Mouse (Mus musculus) cerebellum, postnatal 14 days (tissue): Measurements from ENCODE around the gene Kdm2b.

Source experiments
- DNase-seq, 2 experiments: peaks; one replicate each; pipeline ENCODE4 v3.0.0; 2021; ENCODE audit warnings: mixed read lengths in 2 of 2

Gene Kdm2b

GRCm38 (mm10) chr5:122888612-122889214 lies 100.9 kb downstream of the Kdm2b start:
- DNase-seq = peak; percentile 74 to 75

GRCm38 (mm10) chr5:122887926-122888611 lies 101.6 kb downstream of the Kdm2b start:
- DNase-seq = no peak

DNA sequence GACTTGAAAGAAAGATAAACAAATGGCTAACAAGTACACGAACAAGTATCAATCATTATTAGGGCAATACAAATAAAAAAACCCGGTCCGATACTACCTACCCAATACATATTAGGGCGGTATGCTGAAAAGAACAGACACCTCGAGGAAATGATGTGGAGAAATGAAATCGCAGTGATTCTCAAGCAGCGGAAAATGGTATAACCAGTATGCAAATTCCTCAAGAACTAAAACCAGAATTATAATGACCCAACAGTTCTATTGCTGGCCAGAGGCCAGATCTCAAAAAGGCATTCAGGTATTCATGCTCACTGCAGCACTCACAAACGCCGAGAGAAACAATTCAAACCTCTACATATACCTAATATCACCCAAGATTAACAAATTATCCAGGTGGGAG lies 102.6 kb downstream of the Kdm2b start:
- no peak for DNase-seq

- no peak for DNase-seq
These were observed 104.9 kb downstream of the Kdm2b start for GRCm38 (mm10) chr5:122884594-122885348.

DNA sequence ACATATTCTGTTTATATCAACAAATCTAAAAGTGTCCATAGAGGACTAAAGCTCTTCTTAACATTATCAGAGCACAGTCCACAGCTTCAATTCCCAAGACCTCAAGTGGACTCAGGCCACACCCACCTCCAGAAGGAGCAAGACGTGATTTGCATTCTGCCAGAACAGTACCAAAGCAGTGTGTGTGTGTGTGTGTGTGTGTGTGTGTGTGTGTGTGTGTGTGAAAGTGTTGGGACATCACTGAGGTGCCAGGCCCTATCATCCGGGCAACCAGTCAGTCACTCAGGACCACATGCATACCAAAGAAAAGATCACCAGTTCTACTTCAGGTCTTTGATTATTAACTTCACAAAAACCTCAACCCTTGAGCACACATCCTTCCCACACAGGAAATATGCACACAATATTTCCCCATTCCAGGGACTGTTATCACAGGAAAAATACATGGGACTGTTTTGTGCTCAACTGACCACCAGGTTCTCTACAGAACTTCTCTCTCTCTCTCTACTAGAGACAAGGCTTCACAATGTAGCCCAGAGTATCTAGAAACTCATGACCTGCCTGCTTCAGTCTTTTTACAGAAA lies 105.9 kb downstream of the Kdm2b start:
- DNase-seq = no peak

GRCm38 (mm10) chr5:122883237-122883636 lies 106.4 kb downstream of the Kdm2b start:
- DNase-seq = peak in 1 of 2 experiments; percentile 24

DNA sequence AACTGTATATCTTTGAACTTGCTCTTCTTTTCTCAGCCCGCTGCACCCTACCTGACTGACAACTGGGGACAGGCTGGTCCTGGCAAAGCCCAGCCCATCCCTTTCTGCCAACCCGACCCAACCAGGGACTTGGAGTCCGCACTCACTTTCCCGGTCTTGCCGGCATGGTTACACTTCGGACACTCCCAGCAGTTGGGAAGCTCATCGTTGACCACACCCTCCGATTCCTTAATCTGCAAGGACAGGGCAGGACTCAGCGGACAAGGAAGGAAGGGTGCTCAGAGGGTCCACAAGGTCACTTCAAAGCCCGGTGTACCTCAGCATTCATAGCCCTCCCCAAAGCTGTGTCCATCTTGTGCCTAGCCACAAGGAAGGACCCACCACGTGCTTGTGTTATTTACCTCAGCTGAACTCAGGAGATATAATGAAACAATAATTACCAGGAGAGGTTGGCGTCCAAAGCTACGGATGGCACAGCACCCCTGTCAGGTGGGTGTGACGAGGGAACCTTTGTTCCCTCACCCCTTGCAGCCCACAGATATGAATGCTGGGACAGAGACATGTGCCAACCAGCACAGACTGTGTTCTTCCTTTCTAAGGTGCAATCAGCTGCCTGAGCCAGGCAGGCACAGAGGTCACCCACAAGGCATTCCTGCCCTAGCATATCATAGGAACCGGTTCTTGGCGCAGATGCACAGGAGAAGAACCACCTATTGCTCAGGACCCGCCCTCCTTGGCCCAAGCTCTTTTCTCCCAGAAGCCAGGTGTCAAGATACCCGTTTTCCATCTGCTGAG lies 107.2 kb downstream of the Kdm2b start:
- peak; percentile 65 for DNase-seq

DNA sequence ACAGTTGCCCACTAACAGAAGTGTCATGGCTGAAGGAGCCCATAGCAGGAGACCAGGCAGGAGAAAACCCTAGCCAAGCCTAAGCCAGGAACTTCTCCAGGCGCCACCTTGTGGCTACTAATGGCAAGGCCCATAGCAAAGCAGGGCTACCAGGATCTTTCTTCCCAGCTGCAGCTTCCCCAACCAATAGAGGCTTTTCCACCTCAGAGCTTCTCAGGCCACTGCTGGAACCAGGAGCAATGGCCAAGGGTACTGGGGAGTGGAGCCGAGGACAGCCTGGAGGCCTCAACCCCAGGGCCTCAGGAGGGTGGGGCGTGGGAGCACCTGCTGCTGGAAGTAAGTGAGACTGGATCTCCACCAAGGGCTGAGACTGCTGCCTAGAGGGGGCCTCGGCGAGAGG lies 108.3 kb downstream of the Kdm2b start:
- DNase-seq = peak; percentile 82 to 87

DNA sequence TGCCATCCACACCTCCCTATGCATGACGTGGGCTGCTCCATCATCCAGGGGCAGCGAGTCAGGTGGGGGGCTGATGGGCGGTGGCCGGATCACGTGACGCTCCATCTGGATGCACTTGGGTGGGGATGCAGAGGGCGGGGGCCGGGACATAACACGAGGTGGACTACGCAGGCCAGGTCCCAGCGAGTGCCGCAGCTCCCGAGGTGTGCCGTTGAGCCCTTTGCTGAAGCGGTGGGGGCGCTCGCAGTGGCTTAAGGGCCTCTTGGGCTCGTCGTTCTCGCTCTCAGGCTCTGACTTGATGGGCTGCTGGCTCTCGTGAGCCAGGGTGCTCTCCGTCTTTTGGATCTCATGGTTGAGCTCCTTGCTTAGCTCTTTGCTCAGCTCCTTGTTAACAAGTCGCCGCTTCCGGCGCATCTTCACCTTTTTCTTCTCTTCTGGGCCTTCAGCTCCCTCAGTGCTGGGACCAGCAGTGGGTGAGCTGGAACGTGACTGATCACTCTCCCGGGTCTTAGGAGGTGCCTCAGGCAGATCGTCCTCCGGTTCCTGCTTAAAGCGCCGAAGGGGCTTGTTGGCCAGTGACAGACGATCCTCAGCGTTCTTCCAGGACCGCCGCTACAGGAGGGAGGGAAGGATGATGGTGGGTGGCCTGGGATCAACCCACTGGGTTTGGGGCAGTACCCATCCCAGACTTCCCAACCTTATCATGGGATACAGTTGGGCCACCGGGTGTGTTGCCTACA lies 109.2 kb downstream of the Kdm2b start:
- DNase-seq = no peak

DNA sequence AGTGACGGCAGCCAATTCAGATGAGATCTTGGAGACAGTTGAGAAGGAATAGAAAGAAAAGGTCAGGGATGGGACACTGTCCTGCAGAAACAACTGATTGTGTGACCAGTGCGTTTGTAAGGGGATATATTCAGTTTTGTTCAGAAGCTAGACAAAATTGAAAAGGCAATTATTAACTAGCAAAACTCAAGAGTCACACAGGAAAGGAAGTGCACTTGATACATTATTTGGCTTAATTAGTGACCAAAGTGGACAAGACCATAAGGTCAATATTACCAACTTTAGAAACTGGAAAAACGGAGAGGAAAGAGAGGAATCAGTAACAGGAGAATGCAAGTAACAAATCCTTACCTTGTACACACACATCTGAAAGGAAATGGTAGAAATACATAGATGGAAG lies 113.0 kb downstream of the Kdm2b start:
- no peak for DNase-seq

- DNase-seq = no peak
These were observed 115.3 kb downstream of the Kdm2b start for GRCm38 (mm10) chr5:122874359-122874758.

DNA sequence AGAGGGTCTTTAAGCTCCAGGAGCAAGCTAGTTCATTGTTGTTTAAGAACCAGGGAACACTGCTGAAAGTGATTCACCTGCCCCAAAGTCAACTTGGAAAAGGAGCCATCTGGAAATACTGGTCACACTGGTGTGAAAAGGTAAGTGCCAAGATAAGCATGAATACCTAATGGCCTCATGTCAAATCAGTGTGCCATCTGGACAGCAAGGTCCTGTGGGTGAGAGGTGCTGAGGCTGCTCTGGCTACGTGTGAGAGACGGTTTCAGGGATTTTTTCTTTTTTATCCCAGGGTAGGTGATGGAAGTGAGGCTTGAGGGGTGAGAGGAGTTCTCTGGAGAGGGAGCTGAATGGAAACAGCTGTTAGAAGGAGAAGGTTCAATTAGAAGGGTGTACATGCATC lies 116.0 kb downstream of the Kdm2b start:
- DNase-seq = peak; percentile 43 to 68

- no peak for DNase-seq
These were observed 117.0 kb downstream of the Kdm2b start for GRCm38 (mm10) chr5:122872626-122873025.

DNA sequence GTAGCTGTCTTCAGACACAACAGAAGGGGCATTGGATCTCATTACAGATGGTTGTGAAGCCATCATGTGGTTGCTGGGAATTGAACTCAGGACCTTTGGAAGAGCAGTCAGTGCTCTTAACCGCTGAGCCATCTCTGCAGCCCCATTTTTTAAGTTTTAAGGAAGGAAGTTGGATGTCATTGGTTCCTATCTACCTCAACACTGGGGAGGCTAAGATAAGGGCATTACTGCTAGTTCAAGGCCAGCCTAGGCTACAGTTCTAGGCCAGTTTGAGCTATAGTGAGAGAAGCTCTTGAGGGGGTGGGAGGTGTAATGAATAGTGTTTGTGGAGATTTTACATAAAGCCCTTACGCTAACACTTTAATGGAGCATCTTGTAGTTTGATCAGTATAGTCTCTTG lies 126.6 kb downstream of the Kdm2b start:
- no peak for DNase-seq

DNA sequence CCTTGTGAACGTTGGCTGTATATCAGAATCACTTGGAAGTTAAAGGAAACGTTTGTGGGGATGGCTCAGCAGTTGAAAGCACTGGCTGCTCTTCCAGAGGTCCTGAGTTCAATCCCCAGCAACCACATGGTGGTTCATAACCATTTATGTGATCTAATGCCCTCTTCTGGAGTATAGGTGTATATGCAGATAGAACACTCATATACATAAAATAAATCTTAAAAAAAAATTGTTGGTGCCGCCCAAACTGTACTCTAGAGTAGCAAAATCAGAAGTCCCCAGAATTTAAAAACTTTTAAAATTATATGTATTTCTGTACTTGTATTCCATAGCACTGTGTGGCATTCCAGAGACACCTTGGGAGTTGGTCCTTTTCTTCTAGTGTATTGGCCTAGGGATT lies 133.8 kb downstream of the Kdm2b start:
- DNase-seq = no peak

DNA sequence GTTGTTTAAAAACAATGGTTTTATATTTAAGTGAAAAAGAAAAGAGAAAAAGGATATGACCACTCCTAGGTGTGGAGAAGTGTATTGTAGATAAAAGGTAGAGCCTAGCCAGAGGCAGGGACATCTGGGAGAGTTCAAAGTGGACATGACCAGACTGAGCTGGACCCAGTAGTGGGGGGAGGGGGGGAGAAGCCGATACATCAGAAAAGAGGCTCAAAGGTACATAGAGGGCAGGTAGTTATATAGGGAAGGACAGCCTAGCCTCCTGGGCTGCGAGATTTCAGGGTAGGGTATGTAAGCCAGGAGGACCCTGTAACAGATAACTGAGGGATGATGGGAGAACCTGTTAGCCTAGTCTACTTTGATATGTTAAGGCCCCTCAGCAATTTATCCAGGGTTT lies 137.0 kb downstream of the Kdm2b start:
- no peak for DNase-seq

GRCm38 (mm10) chr5:122850319-122851002 lies 139.2 kb downstream of the Kdm2b start:
- peak; percentile 45 to 48 for DNase-seq

DNA sequence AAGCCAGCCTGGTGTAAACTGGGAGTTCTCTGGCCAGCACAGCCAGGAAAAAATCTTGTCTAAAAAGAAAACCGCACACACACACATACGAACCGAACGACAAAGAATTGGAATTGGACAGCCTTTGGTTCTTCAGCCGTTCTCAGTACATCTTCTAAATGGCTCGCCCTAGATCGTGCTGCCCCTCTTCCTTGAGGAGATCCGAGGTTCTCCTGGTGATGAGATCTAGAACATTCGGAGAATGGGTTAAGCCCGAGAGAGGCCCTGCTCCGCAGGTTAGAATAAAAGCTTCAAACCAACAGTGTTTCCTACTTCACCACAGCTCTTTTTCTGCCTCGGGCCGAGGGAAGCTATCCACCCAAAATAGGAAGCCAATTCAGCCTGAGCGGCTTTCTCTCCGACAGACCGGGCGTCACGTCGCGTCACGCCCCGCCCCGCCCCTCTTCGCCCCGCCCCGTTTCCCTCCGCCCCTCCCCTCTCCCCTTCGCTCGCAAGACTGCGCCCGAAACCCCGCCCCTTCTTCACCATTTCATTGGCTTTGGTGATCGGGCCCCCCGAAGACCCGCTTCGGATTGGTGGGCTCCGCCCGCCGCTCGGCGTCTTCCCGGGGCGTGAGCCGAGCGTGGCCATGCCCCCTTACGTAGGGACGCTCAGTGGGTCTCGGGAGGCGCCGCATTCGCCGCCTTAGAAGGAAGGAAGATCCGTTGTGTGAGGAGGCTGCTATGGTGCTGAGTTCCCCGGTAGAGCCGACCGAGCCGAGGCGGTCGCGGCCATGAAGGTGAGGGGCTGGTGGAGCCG lies 139.9 kb downstream of the Kdm2b start, which contains the start of gene Rnf34:
Gene Rnf34 (plus strand): TSS at position 528 of the 798 bp plus-strand sequence.
- peak; percentile 98 for DNase-seq

- no peak for DNase-seq
These were observed 145.8 kb downstream of the Kdm2b start for GRCm38 (mm10) chr5:122843799-122844198.

DNA sequence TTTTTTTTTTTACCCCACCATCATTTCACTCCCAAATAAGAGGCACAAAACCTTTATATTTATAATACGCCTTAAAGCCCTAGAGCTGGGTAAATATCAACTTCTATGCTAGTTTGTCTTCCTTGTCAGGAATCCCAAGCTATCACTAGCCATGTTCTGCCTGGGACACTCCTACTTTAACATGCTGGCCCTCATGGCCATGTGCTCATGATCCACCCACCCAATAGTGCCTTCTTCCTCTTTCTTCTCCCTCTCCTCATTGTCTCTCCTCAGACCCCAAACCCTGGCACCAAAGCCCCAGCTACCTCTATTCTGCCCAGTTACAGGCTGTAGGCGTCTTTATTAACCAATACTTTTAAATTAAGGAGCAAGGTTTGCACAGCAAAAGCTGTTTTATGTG lies 148.5 kb downstream of the Kdm2b start:
- no peak for DNase-seq
